Mouse (Mus musculus): ENCODE measurements around the gene Sapcd2. TPM values are rescaled to one million over a fixed set of nuclear protein-coding genes. Genes with fewer than 3 reads are reported as not detected.
"Not testable (repeated sequence)": the region's sequence is repeated elsewhere in the genome, so short reads cannot be mapped to it uniquely, and the experiment has no call there.

Sapcd2 gene
- polyA plus RNA-seq, 1 experiment from 2014 or later = 31.3 TPM

DNA sequence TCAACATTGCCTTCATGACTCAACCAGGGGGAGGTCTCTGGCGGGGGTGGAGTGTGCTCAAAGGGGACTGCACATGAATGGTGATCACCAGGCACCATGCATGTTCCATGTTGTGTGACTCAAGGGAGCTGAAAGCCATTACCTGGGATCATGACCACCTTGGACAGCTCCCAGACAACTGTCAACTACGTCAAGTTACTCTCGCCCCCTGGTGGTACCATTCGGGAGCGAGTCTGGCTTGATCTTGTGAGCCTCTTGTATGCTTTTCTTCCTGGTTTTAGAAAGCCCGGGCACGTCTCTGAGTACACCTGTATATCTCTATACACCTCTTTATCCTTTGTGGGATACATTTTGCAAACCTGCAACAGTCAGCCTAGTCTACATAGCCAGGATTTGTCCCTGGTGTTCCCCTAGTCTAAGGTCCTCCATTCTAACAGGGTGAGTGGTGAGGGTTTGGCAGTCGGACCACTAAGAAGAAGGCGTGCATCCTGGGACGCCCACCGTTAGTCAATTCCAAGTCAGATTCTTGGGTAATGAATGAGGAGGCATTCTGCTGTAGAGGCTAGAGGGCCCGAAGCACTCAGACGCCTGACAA lies 30.4 kb downstream of the Sapcd2 start:
- H3K27ac ChIP-seq (ENCODE audit: low read length) = no peak overlapping the region; the same call in 1 of the 2 replicates
- peak overlapping the region; percentile 72 for H3K4me2 ChIP-seq (replicated peaks; ENCODE audit: low read depth, low read length)
- peak overlapping the region; percentile 50; the same call in 1 of the 2 replicates for H3K9ac ChIP-seq (replicated peaks; ENCODE audit: low read depth, low read length)
- WGBS = under 1% methylated on average over 13 of the region's 13 CpGs
- H3K4me1 ChIP-seq (ENCODE audit: control insufficient read depth, insufficient read depth, low read length) = peaks cover 7% of the 10 kb centered on the region
- H3K9me3 ChIP-seq (ENCODE audit: control insufficient read depth, low read depth, low read length) = no peaks in the 10 kb centered on the region
- peak overlapping the region; percentile 60 for H3K4me3 ChIP-seq (ENCODE audit: low read depth, low read length)
- H3K27me3 ChIP-seq (ENCODE audit: control insufficient read depth, insufficient read depth, low read length) = peaks cover 14% of the 10 kb centered on the region
- ATAC-seq (ENCODE audit: insufficient number of reproducible peaks, insufficient read depth, low FRiP score, low read depth) = peak; percentile 10; the same call in 1 of the 2 replicates
- no peaks in the 10 kb centered on the region for H3K36me3 ChIP-seq (ENCODE audit: control insufficient read depth, insufficient read depth, low read length)

DNA sequence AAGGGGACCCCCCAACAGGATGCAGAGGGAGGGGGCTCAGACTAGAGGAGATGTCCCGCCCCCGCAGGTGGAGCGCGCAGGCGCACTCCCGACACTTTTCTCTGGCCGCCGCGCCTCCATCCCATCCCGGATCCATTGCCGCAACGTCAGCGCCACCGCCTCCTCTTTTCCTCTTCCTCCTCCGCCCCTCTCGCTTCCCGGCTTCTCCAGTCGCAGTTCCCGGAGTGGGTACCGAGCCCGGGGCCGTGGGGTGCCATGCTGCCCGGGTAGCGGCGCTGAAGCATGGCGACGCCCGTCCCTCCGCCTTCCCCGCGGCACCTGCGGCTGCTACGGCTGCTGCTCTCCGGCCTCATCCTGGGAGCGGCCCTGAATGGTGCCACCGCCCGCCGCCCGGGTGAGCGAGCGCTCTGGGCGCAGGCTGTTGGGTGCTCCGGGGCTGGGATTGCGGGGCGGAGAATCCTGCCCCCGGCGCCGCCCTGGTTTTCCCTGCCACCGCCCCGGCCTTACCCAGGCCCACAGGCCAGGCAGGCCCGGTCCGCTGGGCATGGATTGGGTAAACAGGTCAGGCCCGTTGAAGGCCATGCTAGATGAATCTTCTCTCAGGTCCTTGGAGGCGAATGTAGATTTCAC lies 31.0 kb downstream of the Sapcd2 start:
- under 1% methylated on average over 53 of the region's 54 CpGs for WGBS
- Histone ChIP-seq H3K4me2 (replicated peaks; ENCODE audit: low read depth, low read length) (peak overlapping the region; percentile 72), H3K9ac (replicated peaks; ENCODE audit: low read depth, low read length) (peak overlapping the region; percentile 50; the same call in 1 of the 2 replicates), H3K9me3 (ENCODE audit: control insufficient read depth, low read depth, low read length) (no peaks in the 10 kb centered on the region), H3K27me3 (ENCODE audit: control insufficient read depth, insufficient read depth, low read length) (peaks cover 14% of the 10 kb centered on the region), H3K4me3 (ENCODE audit: low read depth, low read length) (peak overlapping the region; percentile 60), H3K27ac (ENCODE audit: low read length) (peak overlapping the region; percentile 61; the same call in 1 of the 2 replicates), H3K36me3 (ENCODE audit: control insufficient read depth, insufficient read depth, low read length) (no peaks in the 10 kb centered on the region), H3K4me1 (ENCODE audit: control insufficient read depth, insufficient read depth, low read length) (peaks cover 7% of the 10 kb centered on the region)
- peak; percentile 56 for ATAC-seq (ENCODE audit: insufficient number of reproducible peaks, insufficient read depth, low FRiP score, low read depth)

DNA sequence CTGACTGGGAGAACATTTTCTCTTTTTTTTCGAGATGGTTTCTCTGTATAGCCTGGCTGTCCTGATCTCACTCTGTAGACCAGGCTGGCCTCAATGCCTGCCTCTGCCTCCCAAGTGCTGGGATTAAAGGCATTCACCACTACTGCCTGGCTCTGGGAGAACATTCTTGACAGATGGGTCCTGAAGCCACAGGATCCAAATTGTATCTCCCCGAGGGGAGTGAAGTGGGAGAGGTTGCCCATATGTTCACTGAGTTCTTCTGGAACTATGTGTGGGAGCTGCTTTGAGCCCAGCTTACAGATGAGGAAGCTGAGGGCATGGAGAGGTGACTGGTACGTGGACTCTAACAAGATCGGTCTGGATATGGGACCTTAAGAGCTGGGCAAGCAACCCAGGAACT lies 31.9 kb downstream of the Sapcd2 start:
- H3K36me3 ChIP-seq (ENCODE audit: control insufficient read depth, insufficient read depth, low read length) = no peaks in the 10 kb centered on the region
- no peak overlapping the region for H3K27ac ChIP-seq (ENCODE audit: low read length)
- H3K9me3 ChIP-seq (ENCODE audit: control insufficient read depth, low read depth, low read length) = no peaks in the 10 kb centered on the region
- peaks cover 14% of the 10 kb centered on the region for H3K27me3 ChIP-seq (ENCODE audit: control insufficient read depth, insufficient read depth, low read length)
- no peak for ATAC-seq (ENCODE audit: insufficient number of reproducible peaks, insufficient read depth, low FRiP score, low read depth)
- no peak overlapping the region for H3K9ac ChIP-seq (replicated peaks; ENCODE audit: low read depth, low read length)
- H3K4me2 ChIP-seq (replicated peaks; ENCODE audit: low read depth, low read length) = peak overlapping the region; percentile 72; the same call in 1 of the 2 replicates
- WGBS = 80% methylated on average over 4 of the region's 4 CpGs
- H3K4me3 ChIP-seq (ENCODE audit: low read depth, low read length) = no peak overlapping the region
- H3K4me1 ChIP-seq (ENCODE audit: control insufficient read depth, insufficient read depth, low read length) = peaks cover 7% of the 10 kb centered on the region

DNA sequence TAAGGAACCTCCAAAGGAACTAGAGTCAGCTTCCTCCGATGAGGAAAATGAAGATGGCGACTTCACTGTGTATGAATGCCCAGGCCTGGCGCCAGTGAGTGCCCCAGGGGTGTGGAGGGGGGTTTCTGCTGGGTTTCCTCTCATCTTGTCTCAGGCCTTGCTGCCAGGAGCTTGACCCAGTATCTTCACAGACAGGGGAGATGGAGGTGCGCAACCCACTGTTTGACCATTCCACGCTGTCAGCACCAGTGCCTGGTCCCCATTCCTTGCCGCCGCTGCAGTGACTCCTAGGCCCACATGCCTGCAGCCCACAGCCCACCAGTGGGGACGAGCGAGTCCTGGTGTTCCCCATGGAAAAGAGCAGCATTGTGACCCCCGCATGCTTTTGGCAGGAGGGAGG lies 36.8 kb downstream of the Sapcd2 start:
- 0 out of 2 replicates have a peak, but pooled peaks cover under 1% of the 10 kb centered on the region for H3K27me3 ChIP-seq (ENCODE audit: control insufficient read depth, insufficient read depth, low read length)
- no peaks in the 10 kb centered on the region for H3K4me1 ChIP-seq (ENCODE audit: control insufficient read depth, insufficient read depth, low read length)
- no peak overlapping the region for H3K9ac ChIP-seq (replicated peaks; ENCODE audit: low read depth, low read length)
- WGBS = 85% methylated on average over 10 of the region's 10 CpGs
- no peak for ATAC-seq (ENCODE audit: insufficient number of reproducible peaks, insufficient read depth, low FRiP score, low read depth)
- H3K4me3 ChIP-seq (ENCODE audit: low read depth, low read length) = no peak overlapping the region
- H3K36me3 ChIP-seq (ENCODE audit: control insufficient read depth, insufficient read depth, low read length) = no peaks in the 10 kb centered on the region
- no peaks in the 10 kb centered on the region for H3K9me3 ChIP-seq (ENCODE audit: control insufficient read depth, low read depth, low read length)
- no peak overlapping the region for H3K27ac ChIP-seq (ENCODE audit: low read length)
- no peak overlapping the region for H3K4me2 ChIP-seq (replicated peaks; ENCODE audit: low read depth, low read length)

DNA sequence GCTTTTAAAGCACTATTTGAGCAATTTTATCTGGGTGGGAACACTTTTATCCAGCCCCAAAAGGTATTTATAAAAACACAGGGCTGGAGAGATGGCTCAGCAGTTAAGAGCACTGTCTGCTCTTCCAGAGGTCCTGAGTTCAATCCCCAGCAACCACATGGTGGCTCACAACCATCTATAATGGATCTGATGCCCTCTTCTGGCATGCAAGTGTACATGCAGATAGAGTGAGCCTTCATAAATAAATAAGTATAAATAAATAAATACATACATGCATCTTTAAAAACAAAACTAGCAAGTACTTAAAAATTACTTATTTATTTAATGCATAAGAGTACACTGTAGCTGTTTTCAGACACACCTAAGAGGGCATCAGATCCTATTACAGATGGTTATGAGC lies 41.3 kb downstream of the Sapcd2 start:
- H3K36me3 ChIP-seq (ENCODE audit: control insufficient read depth, insufficient read depth, low read length); H3K27me3 ChIP-seq (ENCODE audit: control insufficient read depth, insufficient read depth, low read length); H3K4me2 ChIP-seq (replicated peaks; ENCODE audit: low read depth, low read length); H3K4me1 ChIP-seq (ENCODE audit: control insufficient read depth, insufficient read depth, low read length); H3K4me3 ChIP-seq (ENCODE audit: low read depth, low read length); H3K9me3 ChIP-seq (ENCODE audit: control insufficient read depth, low read depth, low read length); H3K27ac ChIP-seq (ENCODE audit: low read length); ATAC-seq (ENCODE audit: insufficient number of reproducible peaks, insufficient read depth, low FRiP score, low read depth); H3K9ac ChIP-seq (replicated peaks; ENCODE audit: low read depth, low read length): not testable (repeated sequence)

DNA sequence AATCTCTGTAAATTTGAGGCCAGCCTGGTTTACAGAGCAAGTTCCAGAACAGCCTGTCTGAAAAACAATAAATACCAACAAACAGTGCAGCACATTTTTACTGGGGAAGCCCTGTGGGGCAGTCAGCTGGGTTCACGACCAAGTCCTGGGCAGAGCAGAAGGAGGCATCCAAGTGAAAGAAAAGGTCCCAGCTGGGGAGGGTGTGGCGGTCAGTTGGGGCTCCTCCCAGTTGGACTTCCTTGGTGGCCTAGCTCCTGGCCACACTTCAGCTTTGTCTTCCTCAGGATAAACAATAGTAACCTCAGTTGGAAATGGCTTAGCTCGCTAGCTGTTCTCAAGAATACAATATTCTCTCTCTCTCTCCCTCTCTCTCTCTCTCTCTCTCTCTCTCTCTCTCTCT lies 45.3 kb downstream of the Sapcd2 start:
- Histone ChIP-seq H3K9ac (replicated peaks; ENCODE audit: low read depth, low read length) (no peak overlapping the region), H3K4me1 (ENCODE audit: control insufficient read depth, insufficient read depth, low read length) (no peaks in the 10 kb centered on the region), H3K27me3 (ENCODE audit: control insufficient read depth, insufficient read depth, low read length) (no peaks in the 10 kb centered on the region), H3K4me3 (ENCODE audit: low read depth, low read length) (no peak overlapping the region), H3K9me3 (ENCODE audit: control insufficient read depth, low read depth, low read length) (no peaks in the 10 kb centered on the region), H3K27ac (ENCODE audit: low read length) (no peak overlapping the region), H3K36me3 (ENCODE audit: control insufficient read depth, insufficient read depth, low read length) (no peaks in the 10 kb centered on the region), H3K4me2 (replicated peaks; ENCODE audit: low read depth, low read length) (no peak overlapping the region)
- ATAC-seq (ENCODE audit: insufficient number of reproducible peaks, insufficient read depth, low FRiP score, low read depth) = no peak
- WGBS = 15% methylated on average over 3 of the region's 3 CpGs

DNA sequence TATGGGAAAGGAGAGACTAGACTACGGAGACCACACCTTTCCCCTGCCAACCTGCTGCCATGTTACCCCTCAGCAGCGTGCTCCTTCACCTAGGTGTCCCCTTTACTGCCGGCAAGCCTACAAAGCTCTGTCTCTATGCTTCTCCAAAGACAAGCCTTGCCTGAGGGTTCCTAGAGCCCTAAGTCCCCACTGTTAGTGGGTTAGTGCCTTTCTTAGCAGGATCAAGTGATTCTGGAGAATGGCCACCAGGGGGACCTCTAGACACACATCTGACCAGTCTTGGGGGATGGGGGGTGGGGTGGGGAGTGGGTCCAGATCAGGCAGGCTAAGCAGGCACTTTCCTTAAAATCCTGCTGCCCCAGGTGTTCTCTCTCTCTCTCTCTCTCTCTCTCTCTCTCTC lies 49.8 kb downstream of the Sapcd2 start:
- WGBS = 22% methylated on average over 3 of the region's 3 CpGs
- Histone ChIP-seq H3K27ac (ENCODE audit: low read length) (no peak overlapping the region), H3K36me3 (ENCODE audit: control insufficient read depth, insufficient read depth, low read length) (no peaks in the 10 kb centered on the region), H3K4me3 (ENCODE audit: low read depth, low read length) (no peak overlapping the region), H3K9me3 (ENCODE audit: control insufficient read depth, low read depth, low read length) (no peaks in the 10 kb centered on the region), H3K4me2 (replicated peaks; ENCODE audit: low read depth, low read length) (no peak overlapping the region), H3K27me3 (ENCODE audit: control insufficient read depth, insufficient read depth, low read length) (peaks cover 5% of the 10 kb centered on the region; the same call in 1 of the 2 replicates), H3K9ac (replicated peaks; ENCODE audit: low read depth, low read length) (no peak overlapping the region), H3K4me1 (ENCODE audit: control insufficient read depth, insufficient read depth, low read length) (no peaks in the 10 kb centered on the region)
- ATAC-seq (ENCODE audit: insufficient number of reproducible peaks, insufficient read depth, low FRiP score, low read depth) = no peak

DNA sequence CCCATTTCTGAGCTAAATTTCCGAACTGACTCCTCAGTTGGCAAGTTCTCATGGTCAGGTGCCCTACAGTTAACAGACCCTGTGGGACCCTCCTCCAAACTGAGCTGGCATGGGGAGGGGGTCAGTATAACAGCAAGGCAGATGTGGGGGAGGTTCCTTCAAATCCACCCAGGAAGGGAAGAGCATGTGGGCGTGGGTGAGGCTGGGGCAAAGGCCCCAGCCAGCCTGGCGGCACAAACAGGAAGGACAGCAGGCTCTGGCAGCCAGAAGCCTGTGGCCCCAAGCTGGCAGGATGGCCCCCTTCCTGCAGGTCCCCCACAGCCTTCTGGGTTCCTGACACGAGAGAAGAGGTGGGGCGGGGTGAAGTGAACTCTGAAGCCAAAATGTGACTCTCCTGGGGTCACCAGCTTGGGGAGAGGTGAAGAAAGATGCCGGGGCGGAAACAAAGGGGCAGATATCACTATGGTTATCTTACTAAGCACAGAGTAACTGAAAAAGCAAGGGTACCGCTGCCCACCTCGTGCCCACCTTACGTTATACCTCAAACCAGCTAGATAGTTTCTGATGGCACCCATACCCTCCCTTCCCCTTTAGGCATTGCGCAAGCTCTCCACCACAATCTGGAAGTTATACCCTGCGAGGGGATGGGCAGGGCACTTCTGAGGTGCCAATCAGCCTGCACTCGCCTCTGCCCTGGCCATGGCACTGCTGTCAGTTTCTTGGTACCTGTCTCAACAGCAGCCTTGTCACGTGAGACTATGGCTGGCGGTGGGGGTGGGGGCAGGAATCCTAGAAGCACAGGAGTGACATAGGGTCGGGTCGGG lies 50.7 kb downstream of the Sapcd2 start, which contains the start of gene Fut7:
Fut7 (plus strand) TSS at position 681 of the 824 bp plus-strand sequence.
- peaks cover 5% of the 10 kb centered on the region; the same call in 1 of the 2 replicates for H3K27me3 ChIP-seq (ENCODE audit: control insufficient read depth, insufficient read depth, low read length)
- no peaks in the 10 kb centered on the region for H3K36me3 ChIP-seq (ENCODE audit: control insufficient read depth, insufficient read depth, low read length)
- H3K4me3 ChIP-seq (ENCODE audit: low read depth, low read length) = no peak within 1 kb of the TSS
- no peak within 1 kb of the TSS for H3K4me2 ChIP-seq (replicated peaks; ENCODE audit: low read depth, low read length)
- WGBS = 64% methylated on average over 17 of the region's 17 CpGs
- no peak within 1 kb of the TSS for H3K9ac ChIP-seq (replicated peaks; ENCODE audit: low read depth, low read length)
- no peaks in the 10 kb centered on the region for H3K9me3 ChIP-seq (ENCODE audit: control insufficient read depth, low read depth, low read length)
- H3K4me1 ChIP-seq (ENCODE audit: control insufficient read depth, insufficient read depth, low read length) = no peaks in the 10 kb centered on the region
- no peak within 1 kb of the TSS for H3K27ac ChIP-seq (ENCODE audit: low read length)
- no peak for ATAC-seq (ENCODE audit: insufficient number of reproducible peaks, insufficient read depth, low FRiP score, low read depth)
